Mouse (Mus musculus) embryonic fibroblast, embryonic 13.5 days (primary cell): ENCODE measurements at regions not wholly inside any gene's neighbourhood (a gene's known extent, or its start where the extent isn't known, plus 50 kb on each side); places are given as distances from the start of the nearest gene placed in this dataset.

ENCODE experiments used
- CTCF ChIP-seq: IDR thresholded peaks from 2 replicates; pipeline ENCODE4 v1.5.1; 2011; ENCODE audit warnings: mild to moderate bottlenecking, control low read depth, low read length, moderate library complexity, borderline replicate concordance; ENCODE audit not compliant: insufficient read depth
- POLR2A ChIP-seq: IDR thresholded peaks from 2 replicates; pipeline ENCODE4 v1.6.1; 2011; ENCODE audit warnings: low read depth, mild to moderate bottlenecking, control low read depth, low read length, moderate library complexity

GRCm38 (mm10) chr9:32923925-32924324 is 287.9 kb downstream of the Ets1 start:
- TF ChIP-seq CTCF = no peak
- TF ChIP-seq POLR2A = no peak
